Mouse (Mus musculus) heart, embryonic 10.5 days (tissue): ENCODE data around the gene Smarcd2. TPM values are rescaled to one million over a fixed set of nuclear protein-coding genes. Genes with fewer than 3 reads are reported as not detected.

Experiments used
- DNase-seq: peaks from one replicate; pipeline ENCODE4 v3.0.0-alpha.2; 2017; ENCODE audit warnings: low spot score
- H3K27ac ChIP-seq: fragments of 300-500 bp; sonication (generic); 2 replicates; pipeline ENCODE4 v1.5.1; 2016; ENCODE audit warnings: mild to moderate bottlenecking
- H3K27me3 ChIP-seq: fragments of 300-500 bp; sonication (generic); 2 replicates; pipeline ENCODE4 v1.6.1; 2016; ENCODE audit warnings: mild to moderate bottlenecking; ENCODE audit not compliant: poor library complexity, insufficient read depth, severe bottlenecking
- H3K36me3 ChIP-seq: fragments of 300-500 bp; sonication (generic); 2 replicates; pipeline ENCODE4 v1.6.1; 2016; ENCODE audit warnings: mild to moderate bottlenecking, moderate library complexity
- H3K4me1 ChIP-seq: fragments of 300-500 bp; sonication (generic); 2 replicates; pipeline ENCODE4 v1.6.1; 2016; ENCODE audit warnings: mild to moderate bottlenecking
- H3K4me3 ChIP-seq: fragments of 300-500 bp; sonication (generic); 2 replicates; pipeline ENCODE4 v1.5.1; 2016; ENCODE audit warnings: mild to moderate bottlenecking, moderate library complexity
- H3K9me3 ChIP-seq: fragments of 300-500 bp; sonication (generic); 2 replicates; pipeline ENCODE4 v1.6.1; 2016; ENCODE audit warnings: mild to moderate bottlenecking, moderate library complexity
- WGBS: fragments of 180-500 bp; shearing (Covaris S2); methylation state at CpG from one replicate; pipeline ENCODE4 v1.1.7; 2016; 5-methylcytosine and 5-hydroxymethylcytosine counted together
- polyA plus RNA-seq: library from polyadenylated mRNA; unstranded; fragments of >200 nt; fragmentation: Nextera tagmentation; extraction: Ambion mirVana; gene quantifications from 2 replicates; pipeline ENCODE4 v1.2.1, GENCODE M21; 2016

The Smarcd2 gene
- polyA plus RNA-seq, 1 experiment from 2014 or later = 36.2 TPM

DNA sequence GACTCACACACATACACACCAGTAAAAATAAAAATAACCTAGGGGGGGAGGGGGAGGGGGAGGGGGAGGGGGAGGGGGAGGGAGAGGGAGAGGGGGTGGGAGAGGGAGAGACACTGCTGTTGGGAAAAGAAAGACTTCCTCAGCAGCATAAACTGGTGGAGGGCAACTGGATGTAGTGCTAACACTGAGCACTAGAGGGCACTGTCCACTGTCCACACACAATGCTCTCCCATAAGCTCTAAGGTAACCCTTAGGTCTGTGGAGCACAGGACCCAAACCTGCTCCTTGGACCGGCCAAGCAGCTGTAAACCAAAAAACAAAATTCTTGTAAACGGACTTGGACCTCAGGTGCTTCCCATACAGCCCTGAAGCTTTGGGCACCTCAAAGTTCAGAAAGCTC lies 29.9 kb upstream of the Smarcd2 start:
- H3K36me3 ChIP-seq = no peaks in the 10 kb centered on the region
- 19% methylated on average over 2 of the region's 2 CpGs for WGBS
- no peak for DNase-seq
- no peak overlapping the region for H3K4me3 ChIP-seq
- peaks cover 10% of the 10 kb centered on the region; the same call in 1 of the 2 replicates for H3K27me3 ChIP-seq
- H3K4me1 ChIP-seq = no peaks in the 10 kb centered on the region
- H3K27ac ChIP-seq = no peak overlapping the region
- no peaks in the 10 kb centered on the region for H3K9me3 ChIP-seq

DNA sequence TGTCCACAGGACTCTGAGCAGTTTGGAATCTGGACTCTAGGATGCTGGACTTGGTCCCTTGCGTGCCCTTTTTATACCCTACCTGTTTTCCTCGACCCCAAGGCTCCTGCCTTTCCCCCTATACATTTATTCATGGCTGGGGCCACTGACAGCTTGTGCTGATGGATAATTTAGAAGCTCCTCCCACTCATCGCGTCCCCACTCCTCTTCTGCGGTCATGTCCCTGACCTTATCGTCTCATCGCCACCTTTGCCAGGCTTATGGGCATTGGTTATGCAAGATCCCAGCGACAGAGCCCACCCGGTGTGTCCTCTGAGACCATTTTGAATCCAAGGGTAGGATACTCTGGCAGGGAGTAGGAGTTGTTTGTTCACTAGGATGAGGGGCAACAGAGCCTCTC lies 29.0 kb upstream of the Smarcd2 start, which contains the start of gene Gh:
Gh (minus strand) TSS at position 101 of the 400 bp plus-strand sequence.
- no peak within 1 kb of the TSS for H3K4me3 ChIP-seq
- H3K4me1 ChIP-seq = no peaks in the 10 kb centered on the region
- H3K36me3 ChIP-seq = no peaks in the 10 kb centered on the region
- H3K27ac ChIP-seq = no peak within 1 kb of the TSS
- peaks cover 10% of the 10 kb centered on the region; the same call in 1 of the 2 replicates for H3K27me3 ChIP-seq
- H3K9me3 ChIP-seq = no peaks in the 10 kb centered on the region
- no peak for DNase-seq
- 78% methylated on average over 9 of the region's 9 CpGs for WGBS

DNA sequence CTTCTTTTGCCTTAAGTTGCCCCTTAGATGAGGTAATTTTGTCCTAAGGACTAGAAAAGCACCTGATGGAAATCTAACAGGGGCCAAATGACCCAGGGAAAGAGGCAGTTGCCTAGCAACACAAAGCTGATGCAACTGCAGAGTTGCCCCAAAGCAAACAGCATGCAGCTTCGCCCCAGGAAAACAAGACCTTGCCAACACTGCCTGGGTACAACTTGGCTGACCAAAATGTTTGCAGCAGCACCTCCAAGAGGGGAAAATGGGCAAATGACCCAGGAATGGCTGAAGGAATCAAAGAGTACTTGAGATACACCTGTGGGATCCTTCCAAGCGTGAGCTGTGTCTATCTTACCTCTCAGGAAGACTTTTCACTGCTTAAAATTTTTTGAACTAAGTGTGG lies 19.1 kb upstream of the Smarcd2 start:
- Histone ChIP-seq H3K27me3 (no peaks in the 10 kb centered on the region), H3K27ac (no peak overlapping the region), H3K9me3 (no peaks in the 10 kb centered on the region), H3K4me1 (no peaks in the 10 kb centered on the region; the same call in none of the 2 replicates), H3K4me3 (no peak overlapping the region), H3K36me3 (no peaks in the 10 kb centered on the region)
- WGBS = 95% methylated on average over 2 of the region's 2 CpGs
- DNase-seq = no peak

DNA sequence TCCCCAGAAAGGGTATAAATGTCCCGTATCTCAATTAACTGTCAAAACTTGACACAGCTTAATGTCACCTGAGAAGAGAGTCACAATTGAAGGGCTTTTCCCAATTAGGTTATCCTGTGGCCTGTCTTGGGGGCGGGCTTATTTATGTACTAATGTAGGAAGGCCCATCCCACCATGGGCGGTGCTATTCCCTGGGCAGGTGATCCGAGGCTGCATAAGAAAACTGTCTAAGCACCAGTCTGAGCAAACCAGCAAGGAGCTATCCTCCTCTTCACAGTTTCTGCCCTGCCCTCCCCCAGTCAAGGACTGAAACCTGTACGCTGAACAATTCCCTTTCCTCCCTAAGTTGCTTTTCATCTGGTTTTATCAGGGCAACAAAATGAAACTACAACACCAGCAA lies 17.6 kb upstream of the Smarcd2 start:
- Histone ChIP-seq H3K36me3 (no peaks in the 10 kb centered on the region), H3K9me3 (no peaks in the 10 kb centered on the region), H3K4me3 (no peak overlapping the region), H3K27ac (no peak overlapping the region), H3K4me1 (no peaks in the 10 kb centered on the region; the same call in none of the 2 replicates), H3K27me3 (0 out of 2 replicates have a peak, but pooled peaks cover 1% of the 10 kb centered on the region)
- no peak for DNase-seq
- 83% methylated on average over 5 of the region's 5 CpGs for WGBS

DNA sequence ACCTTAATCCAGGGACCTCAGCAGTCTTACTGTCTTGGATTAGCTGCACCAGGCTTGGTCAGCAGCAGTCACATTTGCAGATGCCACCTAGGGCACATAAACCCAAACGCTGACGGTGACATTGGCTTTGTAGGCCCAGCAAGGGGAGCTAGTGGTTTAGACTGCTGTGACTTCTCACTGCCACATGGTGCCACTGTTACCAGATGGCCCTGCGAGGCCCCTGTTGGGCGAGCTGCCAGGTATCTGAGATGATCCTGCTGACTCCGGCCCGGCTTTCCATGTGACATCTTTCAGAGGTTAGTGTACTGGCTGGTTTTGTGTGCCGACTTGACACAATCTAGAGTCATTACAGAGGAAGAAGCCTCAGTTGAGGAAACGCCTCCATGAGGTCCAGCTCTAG lies 16.6 kb upstream of the Smarcd2 start:
- Histone ChIP-seq H3K4me1 (no peaks in the 10 kb centered on the region; the same call in none of the 2 replicates), H3K9me3 (no peaks in the 10 kb centered on the region), H3K27me3 (0 out of 2 replicates have a peak, but pooled peaks cover 4% of the 10 kb centered on the region), H3K36me3 (no peaks in the 10 kb centered on the region), H3K4me3 (no peak overlapping the region), H3K27ac (no peak overlapping the region)
- WGBS = 61% methylated on average over 8 of the region's 8 CpGs
- no peak for DNase-seq

DNA sequence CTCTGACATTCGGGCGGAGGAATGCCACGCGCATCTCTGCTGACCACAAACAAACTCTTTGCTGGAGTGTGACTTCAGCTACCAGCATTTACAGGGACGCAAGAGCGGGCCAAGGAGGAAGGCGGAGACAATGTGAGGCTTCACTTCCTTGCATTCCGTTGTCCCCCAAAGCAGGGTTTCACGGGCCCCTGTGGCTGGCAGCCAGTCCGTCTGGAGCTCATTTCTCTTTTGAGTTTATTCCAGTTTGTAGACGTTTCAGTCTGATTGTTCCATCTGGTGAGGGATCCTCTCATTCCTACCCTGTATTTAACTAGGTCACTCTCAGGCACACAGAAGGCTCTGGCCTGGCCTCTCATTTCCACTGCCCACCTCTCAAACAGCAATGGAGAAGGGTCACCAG lies 14.2 kb upstream of the Smarcd2 start:
- Histone ChIP-seq H3K27ac (no peak overlapping the region), H3K4me1 (no peaks in the 10 kb centered on the region; the same call in none of the 2 replicates), H3K9me3 (no peaks in the 10 kb centered on the region), H3K36me3 (no peaks in the 10 kb centered on the region), H3K4me3 (no peak overlapping the region), H3K27me3 (peaks cover 4% of the 10 kb centered on the region; the same call in 1 of the 2 replicates)
- no peak for DNase-seq
- 74% methylated on average over 11 of the region's 11 CpGs for WGBS

DNA sequence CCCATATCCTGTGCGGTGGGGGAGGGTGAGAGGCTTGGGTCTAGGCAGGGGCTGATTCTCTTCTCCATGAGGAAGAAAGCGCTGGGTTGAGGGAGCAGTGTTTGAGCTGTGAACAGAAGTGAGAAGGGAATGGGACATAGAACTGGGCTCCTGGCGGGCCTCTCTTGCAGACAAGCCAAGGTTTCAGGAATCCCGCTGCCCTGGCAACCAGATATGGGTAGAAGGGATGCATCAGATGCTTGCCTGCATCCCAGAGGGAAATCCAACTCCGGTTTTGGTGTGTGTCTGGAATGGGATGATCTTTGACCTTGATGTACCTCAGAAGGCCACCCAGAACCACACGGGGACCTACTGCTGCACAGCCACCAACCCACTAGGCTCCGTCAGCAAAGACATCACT lies 13.4 kb upstream of the Smarcd2 start:
- Histone ChIP-seq H3K4me3 (no peak overlapping the region), H3K4me1 (no peaks in the 10 kb centered on the region; the same call in none of the 2 replicates), H3K27ac (no peak overlapping the region), H3K9me3 (no peaks in the 10 kb centered on the region), H3K27me3 (peaks cover 4% of the 10 kb centered on the region; the same call in 1 of the 2 replicates), H3K36me3 (no peaks in the 10 kb centered on the region)
- 72% methylated on average over 7 of the region's 7 CpGs for WGBS
- DNase-seq = no peak

DNA sequence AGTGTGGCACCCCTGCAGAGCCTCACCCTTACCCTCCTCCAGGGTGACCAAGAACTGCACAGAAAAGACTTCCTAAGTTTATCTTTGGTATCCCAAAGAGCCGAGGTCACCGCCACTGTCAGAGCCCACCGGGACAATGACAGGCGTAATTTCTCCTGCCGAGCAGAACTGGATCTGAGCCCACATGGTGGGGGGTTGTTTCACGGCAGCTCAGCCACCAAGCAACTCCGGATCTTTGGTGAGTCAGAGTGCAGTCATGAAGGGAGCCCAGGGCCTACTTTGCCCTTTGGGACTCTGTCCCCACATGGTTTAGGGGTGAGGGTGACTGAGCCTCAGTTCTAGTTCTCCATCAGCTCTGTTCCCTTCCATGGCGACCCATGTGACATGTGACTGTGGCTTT lies 11.4 kb upstream of the Smarcd2 start:
- Histone ChIP-seq H3K27me3 (peaks cover 4% of the 10 kb centered on the region; the same call in 1 of the 2 replicates), H3K4me3 (no peak overlapping the region), H3K27ac (no peak overlapping the region), H3K36me3 (no peaks in the 10 kb centered on the region), H3K9me3 (no peaks in the 10 kb centered on the region), H3K4me1 (no peaks in the 10 kb centered on the region)
- DNase-seq = no peak
- WGBS = 67% methylated on average over 8 of the region's 8 CpGs

DNA sequence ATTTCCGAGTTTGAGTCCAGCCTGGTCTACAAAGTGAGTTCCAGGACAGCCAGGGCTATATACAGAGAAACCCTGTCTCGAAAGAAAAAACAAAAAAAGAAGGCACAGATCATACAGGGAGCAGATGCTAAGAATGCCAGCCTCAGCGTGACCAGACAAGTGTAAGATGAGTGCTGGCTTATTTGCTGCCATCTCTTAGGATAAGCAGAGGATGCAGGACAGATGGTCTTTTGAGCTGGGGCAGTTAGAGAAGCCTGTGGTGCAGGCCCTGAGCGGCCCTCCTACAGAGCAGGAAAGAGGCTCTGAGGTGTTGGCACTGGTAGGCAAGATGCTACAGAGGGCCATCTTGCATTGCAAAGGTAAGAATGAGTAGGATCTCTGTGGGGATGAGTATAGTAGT lies 10.6 kb upstream of the Smarcd2 start:
- WGBS = 70% methylated on average over 4 of the region's 4 CpGs
- Histone ChIP-seq H3K9me3 (no peaks in the 10 kb centered on the region), H3K27ac (no peak overlapping the region), H3K4me3 (no peak overlapping the region), H3K27me3 (peaks cover 4% of the 10 kb centered on the region; the same call in 1 of the 2 replicates), H3K4me1 (no peaks in the 10 kb centered on the region), H3K36me3 (no peaks in the 10 kb centered on the region)
- no peak for DNase-seq

DNA sequence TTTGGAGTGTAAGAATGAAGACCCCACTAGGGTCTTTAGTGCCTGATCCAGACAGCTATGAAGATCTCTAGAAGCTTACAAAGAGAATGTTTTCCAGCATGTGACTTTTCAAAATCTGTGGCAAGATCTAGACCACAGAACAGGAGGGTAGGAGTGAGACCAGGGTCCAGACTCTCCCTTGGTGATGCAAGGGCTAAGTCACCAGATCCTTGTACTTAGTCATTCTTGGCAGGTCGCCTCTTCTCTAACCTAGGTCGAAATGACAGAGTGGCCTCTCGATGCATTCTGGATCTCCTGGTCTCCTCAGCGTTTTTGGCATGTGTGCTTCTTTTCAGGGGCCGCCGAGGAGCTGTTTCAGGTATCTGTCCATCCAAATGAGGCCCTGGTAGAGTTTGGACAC lies 9.7 kb upstream of the Smarcd2 start:
- WGBS = 79% methylated on average over 6 of the region's 6 CpGs
- H3K4me3 ChIP-seq = no peak overlapping the region
- no peak for DNase-seq

DNA sequence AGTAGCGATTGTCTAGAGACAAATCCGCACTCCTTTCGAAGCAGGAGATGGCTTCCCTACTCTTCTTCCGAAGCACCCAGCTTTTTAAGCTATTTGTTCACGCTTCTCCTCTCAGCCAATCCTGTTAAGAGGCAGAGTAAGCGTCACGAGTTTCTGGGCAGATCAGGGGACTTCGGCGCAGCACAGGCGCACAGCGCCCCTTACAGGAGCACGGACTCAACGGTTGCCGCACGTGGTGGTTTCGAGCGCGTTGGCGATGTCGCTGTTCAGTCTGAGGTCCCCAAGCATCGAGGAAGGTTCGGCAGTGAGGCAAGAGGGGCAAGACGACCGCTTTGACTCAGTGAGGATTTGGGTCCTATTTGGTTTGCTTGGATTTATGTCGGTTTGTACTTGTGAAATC lies 3.7 kb upstream of the Smarcd2 start, which contains the start of gene Tcam1:
Tcam1 (plus strand) TSS at position 219 of the 400 bp plus-strand sequence.
- 9% methylated on average over 25 of the region's 25 CpGs for WGBS
- peak; percentile 96 for DNase-seq
- peak within 1 kb of the TSS; percentile 38 for H3K4me3 ChIP-seq
- no peak within 1 kb of the TSS; the same call in 1 of the 2 replicates for H3K27ac ChIP-seq
- no peaks in the 10 kb centered on the region for H3K36me3 ChIP-seq
- H3K4me1 ChIP-seq = peaks cover 21% of the 10 kb centered on the region
- no peaks in the 10 kb centered on the region for H3K9me3 ChIP-seq
- no peaks in the 10 kb centered on the region for H3K27me3 ChIP-seq

More for the DNA sequence above, 9.7 kb upstream of the Smarcd2 start:
- Histone ChIP-seq H3K36me3 (no peaks in the 10 kb centered on the region), H3K4me1 (no peaks in the 10 kb centered on the region), H3K9me3 (no peaks in the 10 kb centered on the region), H3K27me3 (peaks cover 4% of the 10 kb centered on the region; the same call in 1 of the 2 replicates), H3K27ac (no peak overlapping the region)

DNA sequence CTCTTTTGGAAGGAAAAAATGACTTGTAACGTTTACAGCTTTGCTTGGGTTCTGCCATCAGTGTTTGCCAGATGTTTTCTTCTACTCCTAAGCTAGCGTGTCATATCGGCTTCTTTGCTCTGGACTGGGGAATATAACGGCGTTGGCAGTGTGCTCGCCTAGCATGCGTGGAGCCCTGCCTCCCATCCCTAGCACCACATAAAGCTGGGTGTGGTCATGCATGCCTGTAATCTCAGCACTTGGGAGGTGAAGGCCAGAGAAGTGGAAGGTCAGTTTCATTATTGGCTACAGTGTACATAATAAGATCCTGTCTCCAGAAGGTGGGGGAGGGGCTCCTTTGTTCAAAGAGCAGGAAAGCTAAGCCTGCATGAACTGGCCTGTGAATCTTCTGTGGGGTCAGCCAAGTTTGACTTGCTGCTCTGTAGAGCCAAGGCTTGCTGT lies 2.2 kb upstream of the Smarcd2 start:
- H3K27ac ChIP-seq = 0 out of 2 replicates have a peak overlapping the region, but pooled peaks have one; percentile 19
- no peak for DNase-seq
- no peak overlapping the region for H3K4me3 ChIP-seq

DNA sequence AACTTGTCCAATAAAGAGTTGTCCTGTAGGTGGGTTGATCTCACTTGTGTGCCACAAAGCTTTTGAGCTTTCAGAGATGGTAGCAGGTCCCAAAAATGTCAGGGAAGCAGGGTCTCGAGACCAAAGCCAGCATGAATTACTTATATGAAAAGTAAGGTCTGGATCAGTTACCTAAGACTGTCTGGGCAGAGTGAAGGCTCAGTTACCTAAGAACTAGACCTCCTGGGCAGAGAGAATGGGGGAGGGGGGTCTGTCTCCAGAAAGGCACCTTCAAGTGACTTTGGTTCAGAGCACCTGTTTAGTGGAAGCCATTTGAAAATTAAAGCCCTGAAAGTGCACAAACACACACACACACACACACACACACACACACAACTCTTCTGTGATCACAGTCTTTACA lies 1.6 kb upstream of the Smarcd2 start:
- Histone ChIP-seq H3K27me3 (no peaks in the 10 kb centered on the region), H3K36me3 (no peaks in the 10 kb centered on the region), H3K27ac (0 out of 2 replicates have a peak overlapping the region, but pooled peaks have one; percentile 19), H3K4me3 (no peak overlapping the region), H3K9me3 (no peaks in the 10 kb centered on the region), H3K4me1 (peaks cover 37% of the 10 kb centered on the region)
- WGBS = 91% methylated on average over 1 of the region's 1 CpGs
- DNase-seq = no peak

More for the DNA sequence above, 2.2 kb upstream of the Smarcd2 start:
- Histone ChIP-seq H3K36me3 (no peaks in the 10 kb centered on the region), H3K9me3 (no peaks in the 10 kb centered on the region), H3K27me3 (no peaks in the 10 kb centered on the region), H3K4me1 (peaks cover 35% of the 10 kb centered on the region)
- 92% methylated on average over 7 of the region's 7 CpGs for WGBS
